Comparison of ENCODE assay signal across 18 mouse cellular contexts in genomic region chr2:12004330-12004729, GRCm38 (mm10).
DNase-seq lines count a peak whose midpoint lies in the region; ATAC-seq lines count a peak whose summit lies in the region.
"Had no signal": no experiment of that assay in that cellular context is flagged by ENCODE, and none has a peak within 500 bp of the region (broad histone marks: within the 10 kb centered on the region; RNA-seq: fewer than 3 reads in every experiment).

No protein-coding gene starts in this region.

- WGBS in kidney, embryonic 15.5 days = 6% methylated on average over 4 of the region's 4 CpGs
- 69% methylated on average over 4 of the region's 4 CpGs for WGBS in hindbrain, embryonic 11.5 days

- H3K4me1 ChIP-seq in kidney, embryonic 15.5 days = peaks cover 22% of the 10 kb centered on the region
- no peaks in the 10 kb centered on the region for H3K4me1 ChIP-seq in hindbrain, embryonic 11.5 days (replicated peaks; ENCODE audit: control insufficient read depth, insufficient read depth, low read length)
- H3K4me1 ChIP-seq: hindbrain, embryonic 15.5 days; limb, embryonic 13.5 days; liver, embryonic 15.5 days had no signal

- no peak overlapping the region for H3K4me3 ChIP-seq in kidney, embryonic 15.5 days (replicated peaks)
- H3K4me3 ChIP-seq in hindbrain, embryonic 11.5 days (ENCODE audit: low read depth, low read length) = no peak overlapping the region
- H3K4me3 ChIP-seq: erythroblast, embryonic 14.5 days; heart, embryonic 13.5 days; hindbrain, embryonic 15.5 days; limb, embryonic 13.5 days; liver, embryonic 15.5 days had no signal

- DNase-seq in gastrocnemius, postnatal 14 days = peak; percentile 6
- DNase-seq in gastrocnemius, postnatal 4 days (ENCODE audit: low spot score in 2 of 2) = no peak
- DNase-seq in lung, postnatal 10 days = peak; percentile 47
- DNase-seq in lung, postnatal 4 days = no peak
- DNase-seq in lung, postnatal 25 days (ENCODE audit: low spot score) = peak; percentile 24
- DNase-seq in hindbrain, embryonic 11.5 days (ENCODE audit: low spot score) = no peak
- DNase-seq in ovary, postnatal 14 days (ENCODE audit: low spot score) = no peak
- DNase-seq: cerebellum, postnatal 10 days; gastrocnemius, postnatal 36 days had no signal

- peak; percentile 78 for ATAC-seq in kidney, embryonic 15.5 days (replicated peaks; ENCODE audit: low FRiP score)
- ATAC-seq in hindbrain, embryonic 11.5 days (ENCODE audit: low FRiP score) = no peak
- ATAC-seq: forebrain, embryonic 14.5 days; intestine, embryonic 16.5 days had no signal

- no peaks in the 10 kb centered on the region for H3K27me3 ChIP-seq in kidney, embryonic 15.5 days
- H3K27me3 ChIP-seq in hindbrain, embryonic 11.5 days (ENCODE audit: control insufficient read depth, insufficient read depth, low read length) = no peaks in the 10 kb centered on the region
- H3K27me3 ChIP-seq: CH12.LX; heart, embryonic 13.5 days; hindbrain, embryonic 15.5 days; limb, embryonic 13.5 days; liver, embryonic 15.5 days had no signal

- H3K9ac ChIP-seq in kidney, embryonic 15.5 days = no peak overlapping the region
- no peak overlapping the region for H3K9ac ChIP-seq in hindbrain, embryonic 11.5 days (ENCODE audit: low read depth, low read length)
- H3K9ac ChIP-seq: heart, embryonic 13.5 days; hindbrain, embryonic 15.5 days; limb, embryonic 13.5 days; liver, embryonic 15.5 days had no signal

- H3K4me2 ChIP-seq in kidney, embryonic 15.5 days = no peak overlapping the region
- H3K4me2 ChIP-seq in hindbrain, embryonic 11.5 days (replicated peaks; ENCODE audit: low read depth, low read length) = no peak overlapping the region
- H3K4me2 ChIP-seq: heart, embryonic 13.5 days; hindbrain, embryonic 15.5 days; limb, embryonic 13.5 days; liver, embryonic 15.5 days had no signal

- H3K9me3 ChIP-seq in kidney, embryonic 15.5 days (replicated peaks) = no peaks in the 10 kb centered on the region
- no peaks in the 10 kb centered on the region for H3K9me3 ChIP-seq in hindbrain, embryonic 11.5 days (ENCODE audit: control insufficient read depth, low read length)
- H3K9me3 ChIP-seq: heart, embryonic 13.5 days; hindbrain, embryonic 15.5 days; limb, embryonic 13.5 days; liver, embryonic 15.5 days had no signal

- intact Hi-C loops in gastrocnemius, postnatal 14 days (cut with DNase I; ENCODE audit: low total_unique reads) = loop anchor here (5.0 kb wide), 1 partner anchor 388 kb away; no protein-coding TSS in a partner anchor

- H3K27ac ChIP-seq in kidney, embryonic 15.5 days = peak overlapping the region; percentile 71
- H3K27ac ChIP-seq in hindbrain, embryonic 11.5 days (ENCODE audit: low read depth, low read length) = no peak overlapping the region
- H3K27ac ChIP-seq: heart, embryonic 13.5 days; hindbrain, embryonic 15.5 days; limb, embryonic 13.5 days; liver, embryonic 15.5 days had no signal

- no peaks in the 10 kb centered on the region for H3K36me3 ChIP-seq in kidney, embryonic 15.5 days
- H3K36me3 ChIP-seq in hindbrain, embryonic 11.5 days (ENCODE audit: control insufficient read depth, insufficient read depth, low read length) = no peaks in the 10 kb centered on the region
- H3K36me3 ChIP-seq: heart, embryonic 13.5 days; hindbrain, embryonic 15.5 days; limb, embryonic 13.5 days; liver, embryonic 15.5 days had no signal

Comparison
In these comparisons a context has a peak if more than half of its experiments do, and no peak if none do; other contexts are left out.
1. DNase-seq: peak in gastrocnemius, postnatal 14 days (single experiment), lung, postnatal 10 days (single experiment) and lung, postnatal 25 days (single experiment); none in gastrocnemius, postnatal 4 days (0 of 2), lung, postnatal 4 days (0 of 2), hindbrain, embryonic 11.5 days (single experiment) and ovary, postnatal 14 days (single experiment).